In the genomic region with DNA sequence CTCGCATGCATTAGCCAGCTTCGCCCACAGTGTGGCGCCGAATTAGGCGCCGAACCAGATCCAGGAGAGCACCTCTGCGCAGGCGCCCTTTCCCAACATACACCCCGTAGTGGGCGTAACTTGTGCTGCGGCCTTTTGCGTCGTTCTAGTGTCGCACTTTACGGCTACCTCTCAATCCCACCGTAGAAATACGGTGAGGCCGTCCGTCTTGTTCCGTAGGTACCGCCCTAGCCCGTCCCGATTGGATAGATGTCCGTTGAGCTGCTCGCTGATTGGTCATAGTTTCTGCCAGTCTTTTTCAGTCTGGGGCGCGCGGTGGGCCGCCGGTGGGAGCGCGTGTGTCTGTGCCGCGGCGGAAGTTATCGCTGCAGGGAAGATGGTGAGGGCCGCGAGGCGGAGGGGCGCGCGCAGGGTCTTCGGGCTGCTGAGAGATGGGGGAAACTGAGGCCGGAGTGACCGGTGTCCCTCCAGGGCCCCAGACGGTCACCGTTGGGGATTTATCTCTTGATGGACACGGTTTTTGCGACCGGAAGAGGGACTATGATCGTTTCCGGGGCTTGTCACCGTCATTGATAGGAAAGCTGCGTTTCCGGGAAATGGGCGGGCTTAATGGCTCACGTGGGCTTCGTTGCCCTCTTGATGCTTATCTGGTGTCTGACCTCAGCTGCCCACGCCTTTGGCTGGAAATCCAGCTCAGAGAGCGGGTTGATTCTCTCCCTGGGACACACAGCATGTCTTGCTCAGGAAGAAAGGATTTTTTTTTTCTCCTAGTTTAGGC, we compare ENCODE assay signal across 8 mouse cellular contexts. TPM values are rescaled to one million over a fixed set of nuclear protein-coding genes. Genes with fewer than 3 reads are reported as not detected.
DNase-seq lines count a peak whose midpoint lies in the region; ATAC-seq lines count a peak whose summit lies in the region.

A gene (plus strand): TSS at position 170 of the 778 bp plus-strand sequence.

- H3K9ac ChIP-seq in hindbrain, embryonic 16.5 days (ENCODE audit: low read depth, low read length) = peak within 1 kb of the TSS; percentile 76

- no peaks in the 10 kb centered on the region for H3K27me3 ChIP-seq in hindbrain, embryonic 16.5 days (replicated peaks; ENCODE audit: control insufficient read depth, insufficient read depth, low read length)

- H3K9me3 ChIP-seq in hindbrain, embryonic 16.5 days (ENCODE audit: control insufficient read depth, low read length) = no peaks in the 10 kb centered on the region

- H3K79me2 ChIP-seq in macrophage (ENCODE audit: inconsistent target) = peaks cover 27% of the 10 kb centered on the region

- peaks cover 12% of the 10 kb centered on the region for H3K4me1 ChIP-seq in hindbrain, embryonic 16.5 days (ENCODE audit: control insufficient read depth, insufficient read depth, low read depth, low read length)

- WGBS in hindbrain, embryonic 16.5 days = under 1% methylated on average over 60 of the region's 60 CpGs
- under 1% methylated on average over 60 of the region's 60 CpGs for WGBS in macrophage (ENCODE audit: missing documents)

- H3K36me3 ChIP-seq in hindbrain, embryonic 16.5 days (ENCODE audit: control insufficient read depth, insufficient read depth, low read length) = no peaks in the 10 kb centered on the region; the same call in 1 of the 2 replicates
- no peaks in the 10 kb centered on the region for H3K36me3 ChIP-seq in macrophage (ENCODE audit: inconsistent target)

- peak; percentile 99 for DNase-seq in WW6 (ENCODE audit: low read depth, low spot score)
- peak; percentile 97 to 99 for DNase-seq in cerebellum, postnatal 4 days (ENCODE audit: low spot score in 2 of 2)
- peak; percentile 98 for DNase-seq in gastrocnemius, adult 18-20 months (ENCODE audit: low spot score)
- peak; percentile 97 to 99 for DNase-seq in left cerebral cortex, adult 18-20 months (ENCODE audit: low spot score in 2 of 2)
- peak; percentile 98 for DNase-seq in right cerebral cortex, adult 18-20 months
- peak; percentile 81 for DNase-seq in urinary bladder, postnatal 10 days (ENCODE audit: low spot score)

- H3K4me2 ChIP-seq in hindbrain, embryonic 16.5 days (ENCODE audit: low read length) = peak within 1 kb of the TSS; percentile 85

- ATAC-seq in hindbrain, embryonic 16.5 days = peak; percentile 98

- peak within 1 kb of the TSS; percentile 96 for H3K27ac ChIP-seq in hindbrain, embryonic 16.5 days (ENCODE audit: low read depth, low read length)
- H3K27ac ChIP-seq in macrophage = peak within 1 kb of the TSS; percentile 85

- peak within 1 kb of the TSS; percentile 71 for H3K4me3 ChIP-seq in hindbrain, embryonic 16.5 days (ENCODE audit: low read length)
- peak within 1 kb of the TSS; percentile 45 for H3K4me3 ChIP-seq in macrophage (ENCODE audit: inconsistent target)

RNA-seq across cellular contexts. Expression of the gene that starts here (rescaled TPM):
- 10 to 100 TPM; 65.4 to 70.3 TPM for total RNA-seq in gastrocnemius, adult 18-20 months (2021)
- polyA plus RNA-seq in hindbrain, embryonic 16.5 days (2015; fragmentation: Nextera tagmentation; extraction: Ambion mirVana) = 168 and 169 TPM in 2 replicates
- 10 to 100 TPM; 65.0 to 70.9 TPM for total RNA-seq in left cerebral cortex, adult 18-20 months (2021)
- 10 to 100 TPM in 20 of 26 experiments, 1 to 10 TPM in 6; 2.7 to 27.9 (median 15.6) TPM for total RNA-seq in macrophage (2018; cell fraction: chromatin; rRNA removed)
- 10 to 100 TPM; 43.2 to 69.6 (median 58.9) TPM for total RNA-seq in macrophage (2018; cell fraction: cytosol; rRNA removed)
- 10 to 100 TPM; 14.4 to 45.5 (median 23.0) TPM for total RNA-seq in macrophage (2018; cell fraction: nucleus; rRNA removed)
- 47.7 to 66.4 TPM (median 48.9 TPM) in 3 replicates for polyA plus RNA-seq in macrophage (2018)

Comparison
In these comparisons a context has a peak if more than half of its experiments do, and no peak if none do; other contexts are left out.
1. Peak in every context shown above with its lines: DNase-seq, ATAC-seq, H3K4me3 ChIP-seq and H3K27ac ChIP-seq.